Mouse (Mus musculus): ENCODE results near the gene Nudt21. TPM values are rescaled to one million over a fixed set of nuclear protein-coding genes. Genes with fewer than 3 reads are reported as not detected.

Nudt21 gene
- polyA plus RNA-seq, 1 experiment from 2014 or later: 95.1 TPM

Other genes starting within 250 kb of the Nudt21 start
- 200 and 230 TPM in 2 replicates for gene Gnao1, start 227.1 kb downstream of the Nudt21 start, polyA plus RNA-seq (2014; fragmentation: Nextera tagmentation; extraction: Ambion mirVana)
- 83.1 and 88.9 TPM in 2 replicates for gene Amfr, start 24.2 kb downstream of the Nudt21 start, polyA plus RNA-seq (2014; fragmentation: Nextera tagmentation; extraction: Ambion mirVana)
- gene Ogfod1, start 167 bp upstream of the Nudt21 start, polyA plus RNA-seq (2014; fragmentation: Nextera tagmentation; extraction: Ambion mirVana): 14.0 and 18.0 TPM in 2 replicates
- gene Bbs2, start 61.9 kb upstream of the Nudt21 start, polyA plus RNA-seq (2014; fragmentation: Nextera tagmentation; extraction: Ambion mirVana): 19.7 and 20.6 TPM in 2 replicates
- gene Mt4, start 100.2 kb upstream of the Nudt21 start, polyA plus RNA-seq (2014; fragmentation: Nextera tagmentation; extraction: Ambion mirVana): not detected in 2 replicates
- 215 and 245 TPM in 2 replicates for gene Mt3, start 115.6 kb upstream of the Nudt21 start, polyA plus RNA-seq (2014; fragmentation: Nextera tagmentation; extraction: Ambion mirVana)
- gene Mt2, start 135.6 kb upstream of the Nudt21 start, polyA plus RNA-seq (2014; fragmentation: Nextera tagmentation; extraction: Ambion mirVana): 15.7 and 16.9 TPM in 2 replicates
- 59.7 and 75.2 TPM in 2 replicates for gene Mt1, start 142.1 kb upstream of the Nudt21 start, polyA plus RNA-seq (2014; fragmentation: Nextera tagmentation; extraction: Ambion mirVana)
- gene Nup93, start 177.5 kb upstream of the Nudt21 start, polyA plus RNA-seq (2014; fragmentation: Nextera tagmentation; extraction: Ambion mirVana): 58.9 and 63.3 TPM in 2 replicates

Measured in hindbrain, embryonic 14.5 days (tissue).